Comparison of ENCODE assay signal across 41 mouse cellular contexts in the genomic region with DNA sequence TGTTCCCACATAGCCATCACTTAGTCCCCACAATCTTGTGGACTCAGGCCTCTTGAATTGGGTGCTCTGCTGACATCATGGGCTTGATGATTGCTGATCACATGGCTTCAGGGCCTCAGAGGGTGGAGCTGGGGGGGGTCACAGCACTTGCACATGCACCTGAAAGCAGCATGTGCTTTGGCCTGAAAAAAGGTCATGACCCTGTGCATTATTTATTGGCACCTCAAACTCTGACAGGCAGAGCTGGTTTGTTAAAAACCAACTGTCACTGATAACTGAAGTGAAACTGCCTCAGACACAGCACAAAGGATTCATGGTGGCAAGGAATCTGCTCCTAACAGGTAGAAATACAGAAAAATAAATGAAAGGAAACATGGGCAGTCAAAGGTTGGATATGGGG. TPM values are rescaled to one million over a fixed set of nuclear protein-coding genes. Genes with fewer than 3 reads are reported as not detected.
"Had no signal": no experiment of that assay in that cellular context is flagged by ENCODE, and none has a peak within 500 bp of the region (broad histone marks: within the 10 kb centered on the region; RNA-seq: fewer than 3 reads in every experiment).

No protein-coding gene starts in this region.

- H3K4me1 ChIP-seq: kidney, embryonic 15.5 days; limb, embryonic 15.5 days had no signal

- H3K36me3 ChIP-seq: heart, embryonic 10.5 days; heart, embryonic 12.5 days; hindbrain, embryonic 10.5 days; hindbrain, embryonic 12.5 days; kidney, embryonic 15.5 days; limb, embryonic 13.5 days; limb, embryonic 15.5 days; liver, embryonic 12.5 days had no signal

- H3K4me3 ChIP-seq: gastrocnemius, adult 2 months; heart, embryonic 10.5 days; heart, embryonic 12.5 days; hindbrain, embryonic 10.5 days; hindbrain, embryonic 12.5 days; kidney, embryonic 15.5 days; left cerebral cortex, adult 2 months; limb, embryonic 13.5 days; limb, embryonic 15.5 days; liver, embryonic 12.5 days had no signal

- DNase-seq: gastrocnemius, adult 2 months; gastrocnemius, postnatal 10 days; gastrocnemius, postnatal 25 days; heart, adult 18-20 months; heart, postnatal 10 days; heart, postnatal 4 days; kidney, adult 11 months; kidney, adult 2 months; kidney, adult 9 months; kidney, postnatal 14 days; kidney, postnatal 36 days; layer of hippocampus, adult 9-11 months; layer of hippocampus, postnatal 36 days; left cerebral cortex, postnatal 4 days had no signal

- H3K27ac ChIP-seq: gastrocnemius, adult 2 months; heart, embryonic 10.5 days; hindbrain, embryonic 10.5 days; hindbrain, embryonic 12.5 days; hindbrain, embryonic 14.5 days; kidney, embryonic 15.5 days; kidney, postnatal 0 days; left cerebral cortex, adult 2 months; limb, embryonic 13.5 days; liver, embryonic 12.5 days had no signal

RNA-seq across cellular contexts. Expression of a gene that starts 55.6 kb away (rescaled TPM):
- total RNA-seq: gastrocnemius, adult 2 months; gastrocnemius, postnatal 10 days; gastrocnemius, postnatal 25 days; gastrocnemius, postnatal 4 days; granulocyte monocyte progenitor cell, adult 5-6 weeks; heart, adult 18-20 months; heart, adult 8-10 months; heart, postnatal 10 days; heart, postnatal 25 days; heart, postnatal 4 days; layer of hippocampus, adult 18-20 months; layer of hippocampus, adult 8-10 months; layer of hippocampus, postnatal 14 days; layer of hippocampus, postnatal 36 days; left cerebral cortex, adult 2 months; left cerebral cortex, postnatal 14 days; left cerebral cortex, postnatal 4 days; liver, adult 2 months had no signal
- polyA plus RNA-seq: heart, embryonic 10.5 days; heart, embryonic 12.5 days; heart, embryonic 14.5 days; heart, embryonic 16.5 days; hindbrain, embryonic 10.5 days; hindbrain, embryonic 12.5 days; hindbrain, embryonic 14.5 days; hindbrain, embryonic 16.5 days; intestine, embryonic 14.5 days; intestine, embryonic 16.5 days; kidney, adult 2 months; kidney, embryonic 15.5 days; kidney, postnatal 0 days; large intestine, adult 2 months; limb, embryonic 11.5 days; limb, embryonic 13.5 days; limb, embryonic 15.5 days; liver, adult 2 months; liver, embryonic 12.5 days had no signal
